Mouse (Mus musculus): Measurements from ENCODE around the gene Slc29a1.

DNA sequence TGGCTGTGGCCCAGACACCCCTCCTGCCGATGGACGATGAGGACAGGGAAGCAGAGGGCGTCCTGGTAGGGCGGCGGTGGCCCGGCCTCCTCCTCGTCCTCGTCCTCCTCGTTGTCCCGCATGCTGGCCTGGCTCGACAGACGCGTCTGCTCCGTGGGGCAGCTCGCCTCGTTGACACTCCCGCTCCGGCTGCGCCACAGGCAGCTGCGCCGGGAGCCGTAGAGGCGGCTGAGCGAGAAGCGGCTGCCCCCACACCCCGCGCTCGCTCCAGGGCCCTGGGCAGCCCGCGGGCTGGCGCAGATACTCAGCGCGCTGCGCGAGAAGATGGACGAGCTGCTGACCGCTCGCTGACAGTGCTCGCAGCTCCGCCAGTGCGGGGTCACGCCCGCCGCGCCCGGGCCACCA is 54.5 kb downstream of the Slc29a1 start:
- TF ChIP-seq POLR2A (IDR thresholded peaks at IDR 0.05; ENCODE audit: borderline replicate concordance, insufficient read depth, low read length) (no peak), CTCF (IDR thresholded peaks at IDR 0.05; ENCODE audit: borderline replicate concordance, insufficient read depth, low read depth, low read length) (no peak)
